Mouse (Mus musculus) gastrocnemius, postnatal 25 days (tissue): ENCODE measurements around the gene Ttpal. TPM values are rescaled to one million over a fixed set of nuclear protein-coding genes. Genes with fewer than 3 reads are reported as not detected.
"Not testable (repeated sequence)": the region's sequence is repeated elsewhere in the genome, so short reads cannot be mapped to it uniquely, and the experiment has no call there.

Experiments used
- DNase-seq: peaks from one replicate; pipeline ENCODE4 v3.0.0; 2022
- total RNA-seq, 2 experiments: library from RNA; stranded (reverse); gene quantifications; 1 replicate in 1 of 2; 2 replicates in 1 of 2; pipeline ENCODE4 v1.2.3; 2021

The Ttpal gene
- total RNA-seq, 2 experiments from 2014 or later, result 4.8 to 5.6 TPM

- no peak for DNase-seq
Observed at GRCm38 (mm10) chr2:163631223-163631622, 29.1 kb downstream of the Ttpal start.

DNA sequence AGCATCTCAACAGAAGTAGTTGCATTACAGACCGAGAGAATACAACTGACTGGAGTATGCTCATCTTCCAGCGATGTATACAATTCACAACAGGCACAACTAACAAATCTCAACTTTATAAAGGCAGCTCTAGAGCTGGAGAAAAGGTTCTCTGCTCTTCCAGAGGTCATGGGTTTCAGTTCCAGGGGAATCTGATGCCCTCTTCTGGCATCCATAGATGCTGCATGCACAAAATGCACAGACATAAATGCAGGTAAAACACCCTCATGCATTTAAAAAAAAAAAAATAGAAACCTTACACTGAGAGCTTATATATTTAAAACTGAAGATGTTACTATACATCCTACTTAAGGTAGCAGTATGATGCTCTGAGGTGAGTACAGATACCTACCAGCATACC is 29.6 kb downstream of the Ttpal start:
- DNase-seq, result no peak

- DNase-seq, result no peak
Observed at GRCm38 (mm10) chr2:163634211-163634610, 32.1 kb downstream of the Ttpal start.

DNA sequence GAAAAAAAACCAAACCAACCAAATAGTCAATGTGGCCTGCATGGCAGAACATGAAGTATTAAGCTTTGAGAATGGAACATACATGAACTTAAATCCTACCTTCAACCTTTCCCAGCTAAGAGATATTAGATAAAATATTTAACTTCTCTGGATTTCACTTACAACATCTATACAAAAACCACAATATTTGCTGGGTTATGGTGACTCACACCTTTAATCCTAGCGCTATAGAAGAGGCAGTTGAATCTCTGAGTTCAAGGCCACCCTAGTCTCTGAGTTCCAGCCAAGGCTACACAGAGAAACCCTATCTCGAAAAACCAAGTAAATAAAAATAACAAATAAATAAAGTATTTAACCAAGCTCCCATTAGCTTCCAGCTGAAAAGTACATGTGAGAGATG is 33.9 kb downstream of the Ttpal start:
- DNase-seq, result no peak

DNA sequence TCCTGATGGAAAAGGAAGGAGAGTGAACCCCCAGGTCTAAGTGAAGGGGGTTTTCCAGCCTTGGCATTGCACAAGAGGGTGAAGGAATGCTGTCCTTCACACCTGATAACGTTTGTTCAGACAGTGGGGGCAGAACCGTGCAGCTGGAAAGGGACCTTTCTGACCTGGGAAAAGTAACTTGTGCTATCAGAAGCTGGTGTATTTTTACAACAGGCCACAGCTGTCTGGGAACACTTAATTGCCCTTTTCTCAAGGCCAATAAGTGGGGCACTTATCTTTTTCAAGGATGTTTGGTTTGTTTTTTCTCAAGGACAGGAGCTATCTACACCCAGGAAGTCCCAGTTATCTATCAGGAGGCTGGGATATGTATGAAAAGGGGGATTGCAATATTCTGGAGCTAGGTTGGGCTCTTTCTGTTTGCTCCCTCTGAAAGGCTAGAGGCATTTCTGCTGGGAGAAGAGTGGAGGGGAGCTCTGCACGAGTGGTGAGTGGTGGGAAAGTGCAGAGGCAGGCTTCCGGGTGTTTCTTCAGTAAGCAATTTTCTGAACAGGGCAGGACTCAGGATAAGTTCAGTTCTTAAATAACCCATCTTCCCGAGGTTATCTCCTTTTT is 35.6 kb downstream of the Ttpal start:
- DNase-seq, result no peak

DNA sequence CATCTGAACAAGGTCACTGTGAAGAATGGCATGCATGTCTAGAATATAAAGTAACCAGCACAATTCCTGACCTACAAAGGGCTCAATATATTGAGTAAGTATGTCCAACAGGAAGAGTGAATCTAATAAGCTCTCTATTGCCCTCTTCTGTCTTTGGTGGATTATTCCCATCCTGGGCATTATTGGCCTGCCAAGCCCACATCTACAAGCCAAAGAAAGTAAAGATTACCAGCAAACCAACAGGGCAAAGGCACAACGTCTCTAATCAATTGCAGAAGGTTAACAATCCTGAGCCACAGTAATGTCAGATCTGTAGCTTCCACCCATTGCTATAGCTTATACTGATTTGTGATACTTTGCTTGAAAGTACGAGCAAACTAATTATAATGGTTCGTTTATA is 38.4 kb downstream of the Ttpal start:
- DNase-seq, result no peak

GRCm38 (mm10) chr2:163641681-163642080 is 39.6 kb downstream of the Ttpal start:
- DNase-seq, result no peak

DNA sequence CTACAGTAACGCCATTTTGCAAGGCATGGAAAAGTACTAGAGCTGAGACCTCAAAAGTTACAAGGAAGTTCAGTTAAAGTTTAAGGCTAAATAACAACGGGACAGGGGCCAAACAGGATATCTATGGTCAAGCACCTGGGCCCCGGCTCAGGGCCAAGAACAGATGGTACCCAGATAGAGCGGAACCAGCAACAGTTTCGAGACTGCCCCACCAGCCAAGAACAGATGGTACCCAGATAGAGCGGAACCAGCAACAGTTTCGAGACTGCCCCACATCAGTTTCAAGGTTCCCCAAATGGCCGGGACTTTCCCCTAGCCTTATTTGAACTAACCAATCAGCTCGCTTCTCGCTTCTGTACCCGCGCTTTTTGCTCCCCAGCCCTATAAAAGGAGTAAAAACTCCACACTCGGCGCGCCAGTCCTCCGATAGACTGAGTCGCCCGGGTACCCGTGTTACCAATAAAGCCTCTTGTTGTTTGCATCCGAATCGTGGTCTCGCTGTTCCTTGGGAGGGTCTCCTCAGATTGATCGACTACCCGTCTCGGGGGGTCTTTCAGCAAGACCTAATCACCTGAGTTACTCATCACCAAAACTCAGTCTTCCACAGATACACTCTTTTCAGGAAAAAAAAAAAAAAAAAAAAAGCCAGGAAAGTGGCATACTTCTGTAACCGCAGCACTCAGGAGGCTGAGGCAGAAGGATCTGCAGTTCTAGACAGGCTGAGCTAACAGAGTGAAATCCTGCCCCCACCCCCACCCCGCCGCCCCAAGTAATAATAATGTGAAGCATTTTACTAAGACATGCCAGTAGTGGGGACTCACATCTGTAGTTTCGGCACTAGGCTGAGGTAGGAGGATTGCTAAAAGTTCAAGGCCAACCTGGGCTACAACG is 40.8 kb downstream of the Ttpal start:
- DNase-seq, result peak; percentile 70

DNA sequence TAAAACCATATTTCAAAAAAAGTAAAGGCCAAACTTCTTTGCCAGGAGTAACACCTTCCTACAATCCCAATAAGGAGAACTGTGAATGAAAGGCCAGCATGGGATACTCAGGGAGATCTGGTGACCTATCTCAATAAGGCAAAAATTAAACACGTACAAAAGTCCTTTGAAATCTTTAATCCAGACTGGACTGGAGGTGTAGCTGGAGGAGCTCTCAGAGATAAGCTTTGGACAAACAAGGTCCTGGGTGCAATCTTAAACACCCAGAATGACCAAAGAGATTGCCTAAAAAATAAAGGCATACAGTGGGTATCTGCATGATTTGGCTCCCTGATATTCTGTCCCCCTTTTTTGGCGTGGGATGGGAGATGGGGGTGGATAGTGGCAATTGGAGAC is 41.5 kb downstream of the Ttpal start:
- no peak for DNase-seq

DNA sequence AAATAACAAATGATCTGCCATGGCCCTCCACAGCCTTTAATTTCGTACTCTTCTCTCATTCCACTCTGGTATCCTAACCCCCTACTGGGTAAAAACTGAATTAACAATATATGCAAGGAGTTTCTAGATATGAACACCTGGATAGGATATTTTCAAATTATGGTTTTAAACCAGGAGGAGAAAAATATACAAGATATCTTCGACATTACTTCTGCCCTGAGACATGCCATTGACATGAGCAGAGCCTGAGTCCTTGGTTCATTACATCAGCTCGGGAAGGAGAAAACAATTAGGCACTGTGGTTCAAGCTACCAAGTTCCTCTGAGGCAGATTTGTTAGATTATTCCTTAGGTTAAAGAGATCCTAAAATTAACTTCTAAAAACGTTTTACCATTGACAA is 41.9 kb downstream of the Ttpal start:
- no peak for DNase-seq

DNA sequence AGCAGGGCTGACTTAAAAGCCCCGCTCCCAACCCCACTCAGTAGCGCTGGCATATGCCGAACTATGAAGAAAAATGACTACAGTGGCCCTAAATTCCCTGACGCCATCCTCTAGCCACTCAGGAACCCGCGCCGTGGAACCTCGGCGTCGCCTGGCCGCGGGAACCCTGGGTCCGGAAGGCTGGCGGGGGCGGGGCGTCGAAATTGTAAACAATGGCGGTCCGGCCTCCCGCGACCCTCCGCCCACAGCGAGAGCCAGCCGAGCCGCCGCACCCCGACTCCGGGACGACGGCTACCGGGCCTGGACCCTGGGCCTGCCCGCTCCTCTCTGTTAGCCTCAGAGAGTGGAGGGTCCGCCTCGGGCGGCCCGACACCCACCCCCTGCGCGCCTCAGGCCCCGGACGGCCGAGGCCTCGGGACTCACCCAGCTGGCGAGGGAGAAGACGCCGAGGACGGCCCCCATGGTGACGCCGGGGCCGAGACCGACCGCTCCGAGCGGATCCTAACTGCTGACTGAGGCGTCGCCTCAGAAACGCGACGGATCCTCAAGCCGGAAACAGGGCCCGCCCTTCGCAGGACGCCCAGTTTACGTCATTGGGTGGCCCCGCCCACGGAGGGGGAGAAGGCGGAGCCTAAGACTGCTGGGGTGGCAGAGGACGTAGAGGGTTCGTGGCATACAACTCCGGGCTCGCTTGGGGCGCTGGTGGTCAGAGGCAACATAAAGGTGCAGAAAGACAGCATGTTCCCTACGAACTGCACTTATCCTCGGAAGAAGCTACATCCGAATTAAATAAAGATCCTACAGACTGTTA is 42.7 kb downstream of the Ttpal start, which contains the start of gene Serinc3:
TSS of gene Serinc3 (minus strand) at position 557 of the 811 bp plus-strand sequence.
- peak; percentile 98 for DNase-seq

DNA sequence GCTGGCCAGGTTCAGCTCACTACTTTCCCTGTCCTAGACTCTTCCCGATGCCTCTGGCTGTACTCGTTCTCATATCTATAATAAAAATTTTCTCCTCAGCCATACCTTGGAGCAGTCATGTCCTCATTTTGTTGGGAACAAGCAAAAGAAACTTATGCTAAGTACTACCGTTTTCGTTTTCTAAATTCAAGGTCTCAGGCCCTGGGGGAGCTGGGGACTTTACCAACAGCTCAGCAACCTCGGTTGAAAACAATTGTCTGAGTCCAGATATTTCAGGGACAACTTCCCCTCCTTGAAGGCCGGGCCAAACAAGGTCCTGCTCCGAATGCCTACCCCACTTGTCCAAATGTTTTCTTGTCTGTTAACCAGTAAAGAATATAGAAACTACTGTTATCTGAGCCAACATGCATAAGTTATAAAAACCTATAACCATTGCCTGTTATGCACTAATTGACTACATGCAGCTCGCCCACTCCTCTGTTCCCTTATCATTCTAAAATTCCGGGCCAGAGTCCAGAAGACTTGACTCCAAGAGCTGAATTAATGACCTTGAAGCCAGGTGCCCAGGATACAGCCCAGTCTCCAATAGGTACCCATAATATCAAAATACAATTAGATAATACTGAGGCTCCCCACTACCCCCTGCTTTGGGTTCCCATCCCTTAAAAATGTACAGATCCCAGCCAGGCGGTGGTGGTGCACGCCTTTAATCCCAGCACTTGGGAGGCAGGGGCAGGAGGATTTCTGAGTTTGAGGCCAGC is 43.8 kb downstream of the Ttpal start:
- no peak for DNase-seq

- DNase-seq, result no peak
Observed at GRCm38 (mm10) chr2:163646461-163647080, 44.5 kb downstream of the Ttpal start.

GRCm38 (mm10) chr2:163655699-163656098 is 53.6 kb downstream of the Ttpal start:
- DNase-seq, result not testable (repeated sequence)

GRCm38 (mm10) chr2:163657486-163657885 is 55.4 kb downstream of the Ttpal start:
- DNase-seq, result no peak

GRCm38 (mm10) chr2:163657975-163658886 is 56.1 kb downstream of the Ttpal start, which contains the start of gene Pkig:
TSS of gene Pkig (plus strand) at chr2:163658386.
- DNase-seq, result peak; percentile 83

GRCm38 (mm10) chr2:163658941-163659340 is 56.8 kb downstream of the Ttpal start:
- no peak for DNase-seq

- no peak for DNase-seq
Observed at GRCm38 (mm10) chr2:163659431-163659830, 57.3 kb downstream of the Ttpal start.

- no peak for DNase-seq
Observed at GRCm38 (mm10) chr2:163660103-163660701, 58.1 kb downstream of the Ttpal start.

- DNase-seq, result peak; percentile 36
Observed at GRCm38 (mm10) chr2:163661371-163661850, 59.3 kb downstream of the Ttpal start.
